Mouse (Mus musculus) limb, embryonic 11.5 days (tissue): ENCODE data around the gene Asic2. TPM values are rescaled to one million over a fixed set of nuclear protein-coding genes. Genes with fewer than 3 reads are reported as not detected.
A peak's percentile ranks its signal among the peaks of the same experiment; 100 is the strongest.

ENCODE experiments used
- ATAC-seq: fragments of 200-750 bp; cut with Nextera tagmentation; 2 replicates; pipeline ENCODE4 v1.8.0; 2017; ENCODE audit warnings: low read depth; ENCODE audit not compliant: insufficient number of reproducible peaks, low FRiP score, low TSS enrichment
- DNase-seq: peaks from one replicate; pipeline ENCODE4 v3.0.0-alpha.2; 2015; ENCODE audit warnings: low spot score
- H3K27ac ChIP-seq: fragments of 300-500 bp; sonication (generic); replicated peaks from 2 replicates; pipeline ENCODE4 v1.5.1; 2014; ENCODE audit warnings: low read depth, mild to moderate bottlenecking, low read length
- H3K27me3 ChIP-seq: fragments of 300-500 bp; sonication (generic); 2 replicates; pipeline ENCODE4 v1.6.1; 2014; ENCODE audit warnings: mild to moderate bottlenecking, low read length, mixed read lengths; ENCODE audit not compliant: control insufficient read depth, insufficient read depth
- H3K36me3 ChIP-seq: fragments of 300-500 bp; sonication (generic); 2 replicates; pipeline ENCODE4 v1.6.1; 2014; ENCODE audit warnings: mild to moderate bottlenecking, low read length, moderate library complexity, mixed read lengths; ENCODE audit not compliant: control insufficient read depth, insufficient read depth
- H3K4me1 ChIP-seq: fragments of 300-500 bp; sonication (generic); 2 replicates; pipeline ENCODE4 v1.6.1; 2014; ENCODE audit warnings: low read length, mixed read lengths; ENCODE audit not compliant: control insufficient read depth, insufficient read depth
- H3K4me2 ChIP-seq: fragments of 300-500 bp; sonication (generic); 2 replicates; pipeline ENCODE4 v1.6.1; 2014; ENCODE audit warnings: low read depth, mild to moderate bottlenecking, moderate library complexity; ENCODE audit not compliant: severe bottlenecking
- H3K4me3 ChIP-seq: fragments of 300-500 bp; sonication (generic); 2 replicates; pipeline ENCODE4 v1.5.1; 2014; ENCODE audit warnings: low read depth, low read length
- H3K9ac ChIP-seq: fragments of 300-500 bp; sonication (generic); 2 replicates; pipeline ENCODE4 v1.6.1; 2014; ENCODE audit warnings: mild to moderate bottlenecking, low read length
- H3K9me3 ChIP-seq: fragments of 300-500 bp; sonication (generic); 2 replicates; pipeline ENCODE4 v1.6.1; 2016; ENCODE audit warnings: low read length; ENCODE audit not compliant: control insufficient read depth
- WGBS: fragments of 180-500 bp; shearing (Covaris S2); extraction: QIAGEN DNeasy Blood & Tissue Kit; methylation state at CpG from one replicate; pipeline ENCODE4 v1.1.7; 2014; 5-methylcytosine and 5-hydroxymethylcytosine counted together
- polyA plus RNA-seq: library from polyadenylated mRNA; unstranded; fragments of >200 nt; fragmentation: Nextera tagmentation; extraction: Ambion mirVana; gene quantifications from 2 replicates; pipeline ENCODE4 v1.2.1, GENCODE M21; 2014

Asic2 gene
- polyA plus RNA-seq, 1 experiment from 2014 or later = 0.27 TPM

DNA sequence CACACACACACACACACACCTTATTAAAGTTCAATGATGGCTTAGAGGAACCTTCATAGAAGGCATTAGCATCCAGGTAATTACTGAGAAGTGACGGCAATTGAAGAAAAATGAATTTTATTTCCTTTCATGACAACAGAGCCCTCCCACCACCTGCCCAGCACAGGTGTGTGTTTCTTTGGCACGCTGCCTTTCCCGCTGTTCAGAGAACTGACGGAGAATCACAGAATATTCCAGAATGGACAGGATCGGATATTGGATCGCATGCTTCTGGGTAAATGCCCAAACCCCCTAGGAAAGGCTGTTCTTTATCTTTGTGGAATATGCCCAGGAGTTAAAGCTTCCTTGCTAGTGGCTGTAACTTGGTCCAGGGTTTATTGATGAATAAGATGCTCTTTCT, 954.8 kb downstream of the Asic2 start:
- H3K4me2 ChIP-seq = no peak overlapping the region
- 94% methylated on average over 6 of the region's 6 CpGs for WGBS

DNA sequence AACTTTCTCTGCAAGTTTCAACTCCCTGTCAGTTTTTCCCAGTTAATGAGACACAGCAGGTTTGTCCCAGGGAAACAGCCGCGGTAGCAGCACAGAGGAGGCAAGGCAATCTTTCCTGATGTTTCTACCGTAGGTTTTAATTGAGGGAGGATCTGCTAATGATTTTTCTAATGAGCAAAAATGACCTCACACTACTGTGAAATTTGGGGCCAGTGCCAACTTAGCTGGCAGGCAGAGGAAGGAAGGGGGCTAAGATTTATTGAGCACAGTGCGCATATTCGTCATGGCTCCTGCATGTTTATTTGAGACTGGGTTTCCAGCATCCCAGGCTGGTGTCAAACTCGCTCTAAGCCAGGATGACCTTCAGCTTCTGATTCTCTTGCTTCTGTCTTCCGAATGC, 957.5 kb downstream of the Asic2 start:
- H3K4me1 ChIP-seq = no peaks in the 10 kb centered on the region
- H3K9me3 ChIP-seq = no peaks in the 10 kb centered on the region; the same call in 1 of the 2 replicates
- no peak overlapping the region for H3K9ac ChIP-seq
- no peak for ATAC-seq
- 49% methylated on average over 7 of the region's 7 CpGs for WGBS
- no peak overlapping the region for H3K4me3 ChIP-seq
- no peaks in the 10 kb centered on the region for H3K36me3 ChIP-seq
- no peak for DNase-seq
- no peak overlapping the region for H3K4me2 ChIP-seq
- no peak overlapping the region for H3K27ac ChIP-seq
- H3K27me3 ChIP-seq = no peaks in the 10 kb centered on the region

More for the DNA sequence above, 954.8 kb downstream of the Asic2 start:
- no peak overlapping the region for H3K9ac ChIP-seq
- H3K4me3 ChIP-seq = no peak overlapping the region
- H3K9me3 ChIP-seq = no peaks in the 10 kb centered on the region; the same call in 1 of the 2 replicates
- H3K4me1 ChIP-seq = no peaks in the 10 kb centered on the region
- H3K27ac ChIP-seq = no peak overlapping the region
- H3K27me3 ChIP-seq = no peaks in the 10 kb centered on the region
- ATAC-seq (no peak), DNase-seq (no peak)
- no peaks in the 10 kb centered on the region for H3K36me3 ChIP-seq

DNA sequence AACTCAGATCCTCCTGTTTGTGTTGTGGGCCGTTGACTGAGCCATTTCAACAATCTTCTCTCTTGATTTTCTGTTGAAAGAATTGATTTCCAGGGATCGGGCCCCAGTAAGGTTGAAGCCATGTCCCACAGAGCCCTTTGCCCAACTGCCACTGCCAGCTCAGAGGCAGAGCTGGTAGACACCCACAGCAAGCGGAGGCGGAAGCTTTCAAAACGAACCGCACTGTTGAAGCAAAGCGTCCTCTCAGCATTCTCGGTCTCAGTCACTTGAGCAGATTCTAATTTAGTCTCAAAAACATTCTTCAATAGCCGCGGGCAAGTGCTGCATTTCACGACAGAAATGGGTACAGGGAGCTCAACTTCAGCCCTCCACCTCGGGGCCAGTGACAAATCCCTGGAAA, 958.9 kb downstream of the Asic2 start:
- Histone ChIP-seq H3K9ac (no peak overlapping the region), H3K9me3 (no peaks in the 10 kb centered on the region), H3K27me3 (no peaks in the 10 kb centered on the region), H3K27ac (no peak overlapping the region), H3K4me2 (no peak overlapping the region), H3K4me1 (no peaks in the 10 kb centered on the region), H3K36me3 (no peaks in the 10 kb centered on the region), H3K4me3 (no peak overlapping the region)
- WGBS = 89% methylated on average over 12 of the region's 12 CpGs
- DNase-seq = no peak
- ATAC-seq = no peak

DNA sequence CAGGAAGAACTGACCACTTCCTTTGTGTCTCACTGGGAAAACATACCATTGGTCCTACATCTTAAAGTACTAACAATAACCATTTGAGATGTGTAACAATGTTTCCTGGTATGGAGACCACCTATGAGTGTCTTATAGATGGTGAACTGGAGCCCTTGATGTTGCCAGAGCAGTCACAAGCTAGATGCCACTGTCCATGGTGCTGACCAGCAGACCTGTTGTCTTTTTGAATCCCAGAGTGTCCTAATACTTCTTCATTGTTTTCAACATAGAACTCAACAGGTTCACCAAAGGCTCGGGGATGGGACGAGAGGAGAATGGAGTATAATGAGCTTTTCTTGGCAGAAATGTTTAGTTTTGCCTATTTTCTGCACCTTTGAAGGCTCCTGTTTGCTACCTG, 962.4 kb downstream of the Asic2 start:
- no peak overlapping the region for H3K4me2 ChIP-seq

DNA sequence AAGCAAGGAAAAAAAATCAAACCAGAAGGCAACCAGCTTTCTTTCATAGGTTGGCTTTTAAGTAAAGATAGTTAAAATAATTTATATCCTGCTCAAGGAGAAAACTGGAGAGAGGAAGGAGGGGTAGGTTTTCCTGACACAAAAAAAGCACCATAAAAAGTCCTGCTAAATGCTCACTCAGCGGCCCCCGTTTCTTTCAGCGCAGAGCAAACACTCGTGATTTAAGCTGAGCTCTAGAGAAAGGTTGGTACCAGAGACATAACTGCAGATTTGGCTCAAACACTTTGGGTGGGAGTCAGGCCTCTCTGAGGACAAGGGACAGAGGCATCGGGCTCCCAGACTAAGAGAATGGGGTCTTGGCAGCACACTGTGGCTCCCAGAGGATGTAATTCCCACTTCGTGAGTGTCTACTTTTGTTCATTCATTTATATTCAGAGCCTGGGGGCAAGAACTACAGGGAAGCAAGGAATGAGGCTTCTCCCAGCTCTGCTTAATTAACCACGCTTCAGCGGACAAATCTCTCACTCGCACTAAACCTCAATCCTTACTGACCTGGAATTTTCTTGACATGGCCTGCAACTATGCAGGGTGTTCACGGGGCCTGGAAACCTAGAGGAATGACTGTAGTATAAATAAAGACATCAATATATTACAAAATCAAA, 965.4 kb downstream of the Asic2 start:
- 74% methylated on average over 10 of the region's 10 CpGs for WGBS
- Histone ChIP-seq H3K27ac (no peak overlapping the region), H3K36me3 (no peaks in the 10 kb centered on the region), H3K9ac (no peak overlapping the region), H3K4me2 (no peak overlapping the region), H3K4me1 (no peaks in the 10 kb centered on the region), H3K9me3 (no peaks in the 10 kb centered on the region), H3K4me3 (no peak overlapping the region), H3K27me3 (no peaks in the 10 kb centered on the region)
- DNase-seq (no peak), ATAC-seq (no peak)

More for the DNA sequence above, 962.4 kb downstream of the Asic2 start:
- no peaks in the 10 kb centered on the region for H3K36me3 ChIP-seq
- H3K27me3 ChIP-seq = no peaks in the 10 kb centered on the region
- H3K9me3 ChIP-seq = no peaks in the 10 kb centered on the region
- H3K4me3 ChIP-seq = no peak overlapping the region
- no peak overlapping the region for H3K27ac ChIP-seq
- DNase-seq (peak; percentile 82), ATAC-seq (no peak)
- H3K4me1 ChIP-seq = no peaks in the 10 kb centered on the region
- H3K9ac ChIP-seq = no peak overlapping the region
- 65% methylated on average over 2 of the region's 2 CpGs for WGBS

DNA sequence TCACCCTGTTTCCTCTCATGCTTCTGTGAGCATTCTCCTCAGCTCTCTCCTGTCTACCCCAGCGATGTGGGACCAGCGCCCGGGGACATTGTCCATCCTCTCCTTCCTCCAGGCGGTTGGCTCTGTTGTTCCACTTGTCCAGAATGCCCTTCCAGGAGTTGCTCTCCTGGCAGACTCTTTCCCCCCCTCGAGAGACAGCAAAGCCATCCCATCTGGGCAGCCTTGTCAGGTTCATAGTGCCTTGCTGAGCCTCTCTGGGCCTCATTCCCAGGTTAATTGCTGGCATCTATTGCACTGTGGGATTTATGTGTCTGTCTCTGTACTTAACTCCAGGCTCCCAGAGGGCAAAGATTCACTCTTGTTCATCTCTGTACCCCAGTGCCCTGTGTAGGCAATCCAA, 972.6 kb downstream of the Asic2 start:
- H3K4me3 ChIP-seq = no peak overlapping the region
- no peaks in the 10 kb centered on the region for H3K36me3 ChIP-seq
- no peaks in the 10 kb centered on the region for H3K27me3 ChIP-seq
- H3K4me2 ChIP-seq = no peak overlapping the region
- WGBS = 83% methylated on average over 5 of the region's 5 CpGs
- H3K27ac ChIP-seq = no peak overlapping the region
- H3K9me3 ChIP-seq = no peaks in the 10 kb centered on the region
- DNase-seq = no peak
- H3K9ac ChIP-seq = no peak overlapping the region
- ATAC-seq = no peak
- H3K4me1 ChIP-seq = no peaks in the 10 kb centered on the region

DNA sequence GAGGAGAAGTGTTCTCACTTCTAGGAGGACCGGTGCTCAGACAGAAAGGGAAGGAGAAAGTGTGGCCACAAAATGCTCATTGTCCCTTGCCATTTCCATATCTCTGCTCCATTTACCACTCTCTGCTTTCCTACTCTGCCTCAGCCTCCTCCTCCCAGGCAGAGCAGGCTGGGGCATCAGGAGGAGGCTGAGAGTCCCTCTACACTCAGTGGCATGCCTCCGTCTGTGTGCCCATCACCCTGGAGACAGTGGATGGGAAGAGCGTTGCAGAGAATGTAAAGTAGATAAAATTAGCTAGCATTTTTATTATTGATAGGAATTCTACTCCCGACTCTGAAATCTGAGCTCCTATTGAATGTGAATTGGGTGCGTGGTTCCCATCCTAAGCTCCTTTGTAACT, 984.7 kb downstream of the Asic2 start:
- Histone ChIP-seq H3K9me3 (no peaks in the 10 kb centered on the region), H3K4me2 (no peak overlapping the region), H3K4me1 (no peaks in the 10 kb centered on the region), H3K27ac (no peak overlapping the region), H3K4me3 (no peak overlapping the region), H3K27me3 (no peaks in the 10 kb centered on the region), H3K36me3 (no peaks in the 10 kb centered on the region), H3K9ac (no peak overlapping the region)
- no peak for DNase-seq
- ATAC-seq = no peak
- WGBS = 91% methylated on average over 5 of the region's 5 CpGs

DNA sequence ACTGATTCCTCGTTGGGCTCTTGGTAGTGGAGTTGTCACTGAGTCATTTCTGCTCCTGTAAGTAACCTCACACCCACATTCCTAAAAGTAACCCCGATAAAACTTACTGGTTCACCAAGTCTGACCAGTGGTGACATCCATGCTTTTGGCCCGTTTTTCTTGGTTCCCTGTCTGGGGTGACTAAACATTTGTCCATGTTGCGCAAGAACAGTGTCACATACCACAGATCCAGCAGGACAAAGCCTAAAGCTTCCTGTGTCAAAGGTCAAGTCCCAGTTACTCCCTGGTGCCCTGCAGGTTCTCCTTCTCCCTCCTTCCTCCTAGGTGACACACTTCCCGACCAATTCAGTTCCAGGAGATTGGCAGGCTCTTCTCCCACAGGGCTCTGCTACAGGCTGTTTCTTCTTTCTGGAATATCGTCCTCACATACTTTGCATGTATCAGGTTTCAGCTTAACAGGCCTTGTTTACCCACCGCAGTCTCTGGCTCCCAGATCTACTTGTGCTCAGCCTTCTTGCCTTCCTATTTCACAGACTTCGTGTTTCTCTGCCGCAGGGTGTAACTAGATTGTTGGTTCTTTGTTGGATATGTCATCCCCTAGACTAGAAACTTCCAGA, 991.9 kb downstream of the Asic2 start:
- Histone ChIP-seq H3K27ac (no peak overlapping the region), H3K36me3 (no peaks in the 10 kb centered on the region), H3K9ac (no peak overlapping the region), H3K4me2 (no peak overlapping the region), H3K4me1 (no peaks in the 10 kb centered on the region), H3K4me3 (no peak overlapping the region), H3K9me3 (no peaks in the 10 kb centered on the region), H3K27me3 (no peaks in the 10 kb centered on the region)
- WGBS = 56% methylated on average over 9 of the region's 9 CpGs
- no peak for DNase-seq
- ATAC-seq = no peak

DNA sequence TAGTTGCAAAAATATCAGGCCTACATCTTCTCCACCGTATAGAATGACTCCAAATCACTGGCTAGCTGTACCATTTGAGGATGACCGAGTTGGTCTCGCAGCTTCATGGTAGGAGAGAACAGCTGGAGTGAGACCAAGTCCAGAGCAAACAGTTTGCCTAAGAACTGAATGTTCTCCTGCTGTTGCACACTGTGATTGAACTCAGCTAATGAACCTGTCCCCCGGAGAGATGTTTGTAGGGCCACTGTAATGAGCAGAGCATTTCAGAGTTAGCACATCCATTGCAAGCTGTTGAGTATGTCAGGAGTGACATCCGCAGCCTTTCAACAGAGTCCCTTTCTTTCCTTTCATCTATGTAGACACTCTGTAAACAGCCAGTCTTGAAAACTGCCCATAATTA, 993.6 kb downstream of the Asic2 start:
- DNase-seq (no peak), ATAC-seq (no peak)
- Histone ChIP-seq H3K4me3 (no peak overlapping the region), H3K9ac (no peak overlapping the region), H3K4me2 (no peak overlapping the region), H3K27me3 (no peaks in the 10 kb centered on the region), H3K4me1 (no peaks in the 10 kb centered on the region), H3K9me3 (no peaks in the 10 kb centered on the region), H3K27ac (no peak overlapping the region), H3K36me3 (no peaks in the 10 kb centered on the region)
- WGBS = 68% methylated on average over 5 of the region's 5 CpGs
